Mouse (Mus musculus): ENCODE data around the gene Rere.

DNA sequence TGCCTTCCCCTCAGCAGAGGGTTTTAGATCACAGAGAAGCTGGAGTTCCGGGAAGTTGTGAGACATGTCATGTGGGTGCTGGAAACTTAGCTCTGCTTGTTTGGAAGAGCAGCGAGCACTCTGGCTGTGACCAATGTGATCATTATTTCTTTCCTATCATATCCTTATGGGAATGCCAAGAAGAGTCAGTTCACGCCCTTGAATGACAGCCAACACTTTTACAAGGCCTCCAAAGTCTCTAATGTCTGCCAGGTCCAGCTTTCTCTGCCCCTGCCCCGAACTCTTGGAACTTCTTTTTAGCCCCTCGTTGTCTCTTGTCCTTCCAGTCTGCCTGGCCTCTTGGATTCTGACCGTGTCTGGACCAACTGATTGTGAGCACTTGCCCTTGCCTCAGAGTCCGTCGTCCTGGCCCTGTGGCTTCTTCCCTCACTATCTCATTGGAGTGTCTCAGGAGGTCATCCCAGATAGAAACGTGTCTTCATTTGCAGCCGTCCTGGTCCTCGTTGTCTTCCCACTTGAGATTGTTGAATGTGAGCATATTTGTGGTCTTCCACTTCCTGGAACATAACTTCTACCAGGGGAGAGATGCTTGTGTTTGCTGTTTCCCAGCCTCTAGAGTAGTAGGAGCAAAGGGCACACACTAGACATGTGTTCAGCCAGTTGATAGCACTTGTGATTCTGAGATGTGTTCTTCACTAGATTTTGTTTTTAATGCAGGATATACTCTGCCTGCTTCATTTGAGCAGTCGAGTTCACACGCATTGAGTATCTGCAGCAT, 120.6 kb downstream of the Rere start:
- TF ChIP-seq TAL1 (IDR thresholded peaks at IDR 0.05; ENCODE audit: low read length) (no peak), GATA1 (IDR thresholded peaks at IDR 0.05; ENCODE audit: low read length) (no peak)

Measured in erythroblast, embryonic 14.5 days (primary cell).